Comparison of ENCODE assay signal across 8 mouse cellular contexts in the genomic region with DNA sequence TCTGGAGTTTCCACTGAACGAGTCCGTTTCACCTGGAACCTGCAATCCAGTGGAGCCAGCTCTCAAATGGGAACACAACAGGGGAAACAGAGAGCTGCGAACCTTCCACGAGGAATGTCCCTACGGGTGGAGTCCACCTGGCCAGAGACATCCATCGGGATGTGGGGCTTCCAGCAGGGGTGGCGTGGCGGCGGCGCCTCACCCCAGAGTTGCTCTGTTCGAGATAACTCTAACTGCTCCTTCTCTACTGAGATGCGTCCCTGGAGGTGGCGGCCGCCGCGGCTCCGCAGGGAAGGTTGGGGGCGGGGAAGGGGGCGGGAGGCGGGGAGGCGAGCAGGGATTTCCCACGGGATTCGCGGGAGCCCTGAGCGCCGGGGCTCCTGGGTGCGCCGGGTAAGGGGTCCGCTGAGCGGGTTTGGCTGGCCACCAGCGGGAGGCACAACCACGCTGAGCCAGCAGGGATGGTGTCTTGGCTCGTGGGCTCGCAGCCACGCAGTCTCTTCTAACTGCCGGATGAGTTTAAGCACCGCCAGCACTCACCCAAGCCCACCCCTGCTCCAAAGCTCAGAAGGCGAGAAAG. TPM values are rescaled to one million over a fixed set of nuclear protein-coding genes. Genes with fewer than 3 reads are reported as not detected.
DNase-seq lines count a peak whose midpoint lies in the region; ATAC-seq and TF ChIP-seq lines count a peak whose summit lies in the region.

No protein-coding gene starts in this region.

- TF ChIP-seq CTCF in lung, adult 2 months (IDR thresholded peaks at IDR 0.05; ENCODE audit: insufficient read depth, low read length) = no peak
- no peak for TF ChIP-seq CTCF in midbrain, postnatal 0 days (IDR thresholded peaks at IDR 0.05)

- H3K27me3 ChIP-seq in lung, embryonic 15.5 days = peaks cover 97% of the 10 kb centered on the region
- H3K27me3 ChIP-seq in hindbrain, embryonic 16.5 days (replicated peaks; ENCODE audit: control insufficient read depth, insufficient read depth, low read length) = peaks cover 11% of the 10 kb centered on the region; the same call in 1 of the 2 replicates
- H3K27me3 ChIP-seq in midbrain, postnatal 0 days (ENCODE audit: insufficient read depth, low read length) = peaks cover 7% of the 10 kb centered on the region; the same call in 1 of the 2 replicates

- no peaks in the 10 kb centered on the region for H3K9me3 ChIP-seq in lung, embryonic 15.5 days
- no peaks in the 10 kb centered on the region for H3K9me3 ChIP-seq in hindbrain, embryonic 16.5 days (ENCODE audit: control insufficient read depth, low read length)
- no peaks in the 10 kb centered on the region for H3K9me3 ChIP-seq in midbrain, postnatal 0 days (ENCODE audit: low read length)

- DNase-seq in adrenal gland, postnatal 36 days = peak; percentile 0 to 3
- no peak for DNase-seq in adrenal gland, adult 2 months
- DNase-seq in lung, adult 2 months = no peak
- DNase-seq in midbrain, postnatal 0 days (ENCODE audit: low spot score) = peak; percentile 28
- no peak for DNase-seq in thymus, postnatal 10 days (ENCODE audit: low spot score in 2 of 2)
- DNase-seq in T-cell, adult 2 months (ENCODE audit: low spot score) = no peak

- H3K9ac ChIP-seq in lung, embryonic 15.5 days = no peak overlapping the region
- H3K9ac ChIP-seq in hindbrain, embryonic 16.5 days (ENCODE audit: low read depth, low read length) = peak overlapping the region; percentile 87
- H3K9ac ChIP-seq in midbrain, postnatal 0 days (replicated peaks; ENCODE audit: low read length, poor library complexity, severe bottlenecking) = peak overlapping the region; percentile 91

- no peak for ATAC-seq in lung, embryonic 15.5 days (ENCODE audit: borderline replicate concordance, extremely low read depth, low FRiP score, low TSS enrichment)
- ATAC-seq in hindbrain, embryonic 16.5 days = no peak
- ATAC-seq in midbrain, postnatal 0 days (ENCODE audit: low FRiP score) = no peak

- H3K4me2 ChIP-seq in lung, embryonic 15.5 days = peak overlapping the region; percentile 97
- peak overlapping the region; percentile 84 for H3K4me2 ChIP-seq in hindbrain, embryonic 16.5 days (ENCODE audit: low read length)
- H3K4me2 ChIP-seq in midbrain, postnatal 0 days (ENCODE audit: low read depth, low read length, poor library complexity, severe bottlenecking) = peak overlapping the region; percentile 74

- no peak for TF ChIP-seq POLR2A in lung, adult 2 months (IDR thresholded peaks at IDR 0.05; ENCODE audit: borderline replicate concordance, extremely low read depth, low read depth, low read length)

- peak overlapping the region; percentile 52 for H3K4me3 ChIP-seq in lung, embryonic 15.5 days
- H3K4me3 ChIP-seq in lung, adult 2 months (replicated peaks; ENCODE audit: extremely low read depth, low read depth, low read length) = no peak overlapping the region
- H3K4me3 ChIP-seq in hindbrain, embryonic 16.5 days (ENCODE audit: low read length) = peak overlapping the region; percentile 77
- H3K4me3 ChIP-seq in midbrain, postnatal 0 days (ENCODE audit: low read depth, low read length) = peak overlapping the region; percentile 96

- no peak overlapping the region for H3K27ac ChIP-seq in lung, embryonic 15.5 days
- peak overlapping the region; percentile 88 for H3K27ac ChIP-seq in hindbrain, embryonic 16.5 days (ENCODE audit: low read depth, low read length)
- H3K27ac ChIP-seq in midbrain, postnatal 0 days (ENCODE audit: low read depth, low read length) = peak overlapping the region; percentile 89

- H3K4me1 ChIP-seq in lung, embryonic 15.5 days = peaks cover 16% of the 10 kb centered on the region
- no peaks in the 10 kb centered on the region for H3K4me1 ChIP-seq in lung, adult 2 months (ENCODE audit: control insufficient read depth, insufficient read depth, low read length)
- H3K4me1 ChIP-seq in hindbrain, embryonic 16.5 days (ENCODE audit: control insufficient read depth, insufficient read depth, low read depth, low read length) = peaks cover 5% of the 10 kb centered on the region
- 0 out of 2 replicates have a peak, but pooled peaks cover 9% of the 10 kb centered on the region for H3K4me1 ChIP-seq in midbrain, postnatal 0 days (ENCODE audit: insufficient read depth, low read length)

- WGBS in lung, embryonic 15.5 days = under 1% methylated on average over 36 of the region's 38 CpGs
- 2% methylated on average over 37 of the region's 38 CpGs for WGBS in lung, adult 2 months
- WGBS in hindbrain, embryonic 16.5 days = under 1% methylated on average over 29 of the region's 38 CpGs
- WGBS in midbrain, postnatal 0 days = under 1% methylated on average over 33 of the region's 38 CpGs

- H3K36me3 ChIP-seq in lung, embryonic 15.5 days = no peaks in the 10 kb centered on the region
- H3K36me3 ChIP-seq in hindbrain, embryonic 16.5 days (ENCODE audit: control insufficient read depth, insufficient read depth, low read length) = no peaks in the 10 kb centered on the region
- H3K36me3 ChIP-seq in midbrain, postnatal 0 days (ENCODE audit: insufficient read depth, low read length) = no peaks in the 10 kb centered on the region

RNA-seq across cellular contexts. Expression of a gene that starts 1.3 kb away (rescaled TPM):
- 1 to 10 TPM; 2.1 to 3.2 TPM for total RNA-seq in adrenal gland, postnatal 36 days (2021)
- 1 to 10 TPM; 2.2 TPM for total RNA-seq in adrenal gland, adult 2 months (2021)
- 1.8 TPM in 2 replicates for polyA plus RNA-seq in adrenal gland, adult 2 months (2012; rRNA removed)
- 1.7 and 1.8 TPM in 2 replicates for polyA plus RNA-seq in lung, embryonic 15.5 days (2015; fragmentation: Nextera tagmentation; extraction: Ambion mirVana)
- polyA plus RNA-seq in lung, adult 2 months (2012; rRNA removed) = 1.00 and 1.1 TPM in 2 replicates
- polyA plus RNA-seq in hindbrain, embryonic 16.5 days (2015; fragmentation: Nextera tagmentation; extraction: Ambion mirVana) = 41.2 and 47.5 TPM in 2 replicates
- 85.9 and 99.8 TPM in 2 replicates for total RNA-seq in midbrain, postnatal 0 days (2014; rRNA removed)
- 67.7 and 69.4 TPM in 2 replicates for polyA plus RNA-seq in midbrain, postnatal 0 days (2015; fragmentation: Nextera tagmentation; extraction: Ambion mirVana)

Comparison
In these comparisons a context has a peak if more than half of its experiments do, and no peak if none do; other contexts are left out.
1. DNase-seq: peak in adrenal gland, postnatal 36 days (2 of 2) and midbrain, postnatal 0 days (single experiment); none in adrenal gland, adult 2 months (single experiment), lung, adult 2 months (single experiment), thymus, postnatal 10 days (0 of 2) and T-cell, adult 2 months (single experiment).
2. RNA of a gene that starts 1.3 kb away (polyA plus RNA-seq): 67.7 to 69.4 TPM in midbrain, postnatal 0 days and 41.2 to 47.5 TPM in hindbrain, embryonic 16.5 days; 1.7 to 1.8 TPM in lung, embryonic 15.5 days, 1.8 TPM in adrenal gland, adult 2 months and 1.00 to 1.1 TPM in lung, adult 2 months; every median in the first group is over 10 times any median in the second.
3. Peak in every context shown above with its lines, with median percentiles within 50 percentile points of each other: H3K4me2 ChIP-seq.